Mouse (Mus musculus) limb, embryonic 13.5 days (tissue): Measurements from ENCODE around the gene Dock2. TPM values are rescaled to one million over a fixed set of nuclear protein-coding genes. Genes with fewer than 3 reads are reported as not detected.

Experiments
- ATAC-seq: fragments of 200-750 bp; cut with Nextera tagmentation; 2 replicates; pipeline ENCODE4 v1.8.0; 2017; ENCODE audit warnings: low read depth, moderate number of reproducible peaks, moderate TSS enrichment; ENCODE audit not compliant: low FRiP score
- H3K27ac ChIP-seq: fragments of 300-500 bp; sonication (generic); 2 replicates; pipeline ENCODE4 v1.5.1; 2015; ENCODE audit warnings: inconsistent platforms, mild to moderate bottlenecking, moderate library complexity
- H3K27me3 ChIP-seq: fragments of 300-500 bp; sonication (generic); 2 replicates; pipeline ENCODE4 v1.6.1; 2015; ENCODE audit warnings: mild to moderate bottlenecking, inconsistent platforms
- H3K36me3 ChIP-seq: fragments of 300-500 bp; sonication (generic); 2 replicates; pipeline ENCODE4 v1.6.1; 2015; ENCODE audit warnings: inconsistent platforms, mild to moderate bottlenecking, moderate library complexity
- H3K4me1 ChIP-seq: fragments of 300-500 bp; sonication (generic); 2 replicates; pipeline ENCODE4 v1.6.1; 2015; ENCODE audit warnings: inconsistent platforms
- H3K4me2 ChIP-seq: fragments of 300-500 bp; sonication (generic); replicated peaks from 2 replicates; pipeline ENCODE4 v1.6.1; 2015; ENCODE audit warnings: inconsistent platforms, mild to moderate bottlenecking, moderate library complexity
- H3K4me3 ChIP-seq: fragments of 300-500 bp; sonication (generic); 2 replicates; pipeline ENCODE4 v1.5.1; 2015; ENCODE audit warnings: moderate library complexity, mild to moderate bottlenecking, inconsistent platforms
- H3K9ac ChIP-seq: fragments of 300-500 bp; sonication (generic); 2 replicates; pipeline ENCODE4 v1.6.1; 2015; ENCODE audit warnings: mild to moderate bottlenecking, inconsistent platforms
- H3K9me3 ChIP-seq: fragments of 300-500 bp; sonication (generic); 2 replicates; pipeline ENCODE4 v1.6.1; 2016; ENCODE audit warnings: inconsistent platforms
- WGBS: fragments of 180-500 bp; shearing (Covaris S2); methylation state at CpG from one replicate; pipeline ENCODE4 v1.1.7; 2015; 5-methylcytosine and 5-hydroxymethylcytosine counted together
- polyA plus RNA-seq: library from polyadenylated mRNA; unstranded; fragments of >200 nt; fragmentation: Nextera tagmentation; extraction: Ambion mirVana; gene quantifications from 2 replicates; pipeline ENCODE4 v1.2.1, GENCODE M21; 2015

The Dock2 gene
- polyA plus RNA-seq, 1 experiment from 2014 or later: 1.3 TPM

DNA sequence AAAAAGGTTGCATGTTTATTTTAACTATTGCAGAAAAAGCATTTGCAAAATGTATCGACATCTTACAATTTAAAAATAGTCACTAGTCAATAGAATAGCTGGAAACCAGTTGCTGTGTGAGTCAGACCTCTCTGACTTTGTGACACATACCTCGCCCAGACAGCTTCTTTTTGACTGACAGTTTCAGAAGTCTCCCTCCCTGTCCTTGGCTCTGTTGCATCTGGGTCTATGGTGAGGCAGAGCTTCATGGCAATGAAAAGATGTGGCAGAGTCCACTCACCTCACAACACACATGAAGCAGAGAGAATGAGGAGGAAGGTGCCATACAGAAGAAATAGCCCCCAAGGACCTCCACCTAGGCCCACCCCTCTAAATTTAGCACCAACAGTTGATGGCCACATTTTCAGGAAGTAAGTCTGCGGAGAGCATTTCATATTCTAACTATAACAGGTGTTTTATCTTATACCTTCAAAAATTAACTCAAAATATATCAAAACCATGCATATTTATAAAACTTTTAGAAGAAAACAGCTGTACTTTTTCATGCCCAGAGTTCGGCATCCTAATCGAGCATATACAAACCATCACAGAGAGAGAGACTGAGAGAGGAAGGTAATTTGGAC, 19.8 kb downstream of the Dock2 start:
- 81% methylated on average over 5 of the region's 5 CpGs for WGBS
- Histone ChIP-seq H3K27ac (no peak overlapping the region), H3K4me1 (no peaks in the 10 kb centered on the region), H3K36me3 (no peaks in the 10 kb centered on the region), H3K9ac (no peak overlapping the region), H3K4me3 (no peak overlapping the region), H3K9me3 (peaks cover 3% of the 10 kb centered on the region; the same call in 1 of the 2 replicates), H3K4me2 (no peak overlapping the region), H3K27me3 (no peaks in the 10 kb centered on the region)
- no peak for ATAC-seq

DNA sequence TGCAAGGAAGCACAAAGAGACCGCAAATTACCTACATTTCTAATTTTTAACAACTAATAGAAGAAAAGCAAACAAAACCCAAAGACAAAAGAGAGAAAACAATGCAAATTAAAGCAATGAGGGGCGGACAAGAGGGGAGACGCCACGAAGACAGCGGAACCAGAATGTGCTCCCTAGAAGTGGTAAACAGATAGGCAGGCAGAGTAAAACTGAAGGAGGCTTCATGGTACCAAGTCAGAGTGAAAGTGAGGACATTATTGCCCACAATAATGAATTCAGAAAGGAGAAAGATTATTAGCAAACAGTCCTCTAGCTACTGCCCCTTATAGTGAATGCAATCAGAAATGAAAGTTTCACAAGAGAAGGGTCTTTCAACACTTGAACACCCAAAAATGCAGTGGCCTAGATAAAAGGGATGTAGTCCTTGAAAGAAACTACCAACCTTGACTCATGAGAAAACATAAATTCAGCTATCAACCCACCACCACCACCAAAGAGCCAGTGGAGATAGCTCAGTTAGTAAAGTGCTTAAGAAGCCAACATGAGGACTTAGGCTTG, 21.0 kb downstream of the Dock2 start:
- Histone ChIP-seq H3K27me3 (no peaks in the 10 kb centered on the region), H3K4me1 (no peaks in the 10 kb centered on the region), H3K4me2 (no peak overlapping the region), H3K36me3 (no peaks in the 10 kb centered on the region), H3K27ac (no peak overlapping the region), H3K9ac (no peak overlapping the region), H3K9me3 (peaks cover 3% of the 10 kb centered on the region; the same call in 1 of the 2 replicates), H3K4me3 (no peak overlapping the region)
- ATAC-seq: no peak
- 90% methylated on average over 5 of the region's 5 CpGs for WGBS

DNA sequence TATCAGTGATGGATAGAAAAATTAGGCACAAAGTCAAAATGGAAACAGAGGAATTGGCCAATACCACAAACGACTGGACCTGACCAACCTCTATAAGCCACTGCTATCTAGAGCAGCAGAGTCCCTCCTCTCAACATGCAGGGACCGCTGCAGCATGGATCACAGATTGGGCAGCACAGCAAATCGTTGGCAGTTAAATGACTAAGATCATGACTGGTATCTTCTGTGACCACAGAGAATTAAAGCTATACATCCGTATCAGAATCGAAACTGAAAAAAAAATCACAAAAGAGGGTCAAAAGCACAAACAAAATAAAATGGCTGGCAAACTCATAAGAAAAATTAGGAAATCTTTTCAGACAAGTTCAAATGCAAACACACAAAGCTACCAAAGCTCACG, 21.6 kb downstream of the Dock2 start:
- no peak for ATAC-seq
- Histone ChIP-seq H3K27ac (no peak overlapping the region), H3K9ac (no peak overlapping the region), H3K36me3 (no peaks in the 10 kb centered on the region), H3K27me3 (no peaks in the 10 kb centered on the region), H3K9me3 (peaks cover 3% of the 10 kb centered on the region; the same call in 1 of the 2 replicates), H3K4me2 (no peak overlapping the region), H3K4me1 (no peaks in the 10 kb centered on the region), H3K4me3 (no peak overlapping the region)
- 84% methylated on average over 6 of the region's 6 CpGs for WGBS

DNA sequence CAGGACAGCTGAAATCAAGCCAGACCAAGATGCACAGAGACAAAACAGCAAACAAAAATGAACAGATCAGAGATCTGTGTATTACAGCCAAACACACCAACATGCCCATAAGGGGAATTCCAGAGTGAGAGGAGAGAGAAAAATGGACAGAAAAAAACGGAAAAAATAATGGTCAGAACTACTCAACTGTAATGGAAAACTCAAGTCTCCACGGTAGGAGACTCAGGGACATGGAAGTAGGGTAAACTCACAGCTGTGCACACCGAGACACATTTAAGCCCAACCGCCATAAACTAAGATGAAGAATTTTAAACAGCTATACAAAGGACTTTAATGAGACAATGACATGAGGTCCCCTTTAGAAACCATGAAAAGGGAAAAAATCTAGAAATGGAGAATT, 24.1 kb downstream of the Dock2 start:
- no peaks in the 10 kb centered on the region for H3K9me3 ChIP-seq
- no peak overlapping the region for H3K4me2 ChIP-seq
- no peaks in the 10 kb centered on the region for H3K4me1 ChIP-seq
- H3K27me3 ChIP-seq: no peaks in the 10 kb centered on the region
- ATAC-seq: no peak
- WGBS: 76% methylated on average over 4 of the region's 4 CpGs
- no peak overlapping the region for H3K27ac ChIP-seq
- H3K4me3 ChIP-seq: no peak overlapping the region
- H3K9ac ChIP-seq: no peak overlapping the region
- H3K36me3 ChIP-seq: no peaks in the 10 kb centered on the region

DNA sequence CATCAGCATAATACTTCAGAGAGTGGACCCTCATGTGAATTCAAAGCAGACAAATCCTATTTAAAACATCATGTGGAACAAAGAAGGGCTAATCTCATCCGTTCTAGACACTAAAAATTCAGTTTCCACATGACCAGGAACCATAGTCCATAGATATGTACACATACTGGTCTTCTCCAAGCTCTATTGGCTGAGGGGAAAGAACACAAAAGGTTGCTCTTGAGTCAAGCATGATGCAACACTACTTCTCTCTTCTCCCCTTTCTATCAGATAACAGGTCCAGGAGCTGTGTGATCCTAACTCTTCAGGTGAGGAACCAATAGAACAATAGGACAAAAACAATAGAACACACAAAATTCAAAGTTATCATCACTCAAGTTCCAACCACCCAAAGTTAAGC, 42.6 kb downstream of the Dock2 start:
- 66% methylated on average over 1 of the region's 1 CpGs for WGBS
- Histone ChIP-seq H3K27ac (no peak overlapping the region), H3K4me3 (no peak overlapping the region), H3K9ac (no peak overlapping the region), H3K9me3 (no peaks in the 10 kb centered on the region), H3K4me1 (no peaks in the 10 kb centered on the region), H3K27me3 (no peaks in the 10 kb centered on the region), H3K4me2 (no peak overlapping the region), H3K36me3 (no peaks in the 10 kb centered on the region)
- no peak for ATAC-seq

DNA sequence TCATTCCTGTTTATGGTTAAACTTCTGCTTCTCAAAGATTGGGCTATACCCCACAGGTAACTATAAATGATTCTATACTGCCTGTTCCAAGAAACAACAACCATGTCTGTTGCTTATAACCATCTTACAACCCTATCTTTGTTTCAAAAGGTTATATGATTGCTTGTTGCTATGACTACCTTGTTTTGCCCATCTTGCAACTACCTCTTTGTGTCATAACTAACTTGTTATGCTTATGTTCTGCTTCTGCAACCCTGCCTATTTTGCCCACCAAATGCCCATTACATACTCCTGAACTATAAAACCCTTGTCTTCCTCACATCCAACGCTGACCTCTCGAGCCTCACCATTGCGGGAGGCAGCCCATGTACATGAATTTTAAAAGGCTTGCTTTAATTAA, 43.9 kb downstream of the Dock2 start:
- Histone ChIP-seq H3K4me1 (no peaks in the 10 kb centered on the region), H3K27me3 (no peaks in the 10 kb centered on the region), H3K9ac (no peak overlapping the region), H3K9me3 (no peaks in the 10 kb centered on the region), H3K4me3 (no peak overlapping the region), H3K36me3 (no peaks in the 10 kb centered on the region), H3K4me2 (no peak overlapping the region), H3K27ac (no peak overlapping the region)
- 88% methylated on average over 3 of the region's 3 CpGs for WGBS
- ATAC-seq: no peak

DNA sequence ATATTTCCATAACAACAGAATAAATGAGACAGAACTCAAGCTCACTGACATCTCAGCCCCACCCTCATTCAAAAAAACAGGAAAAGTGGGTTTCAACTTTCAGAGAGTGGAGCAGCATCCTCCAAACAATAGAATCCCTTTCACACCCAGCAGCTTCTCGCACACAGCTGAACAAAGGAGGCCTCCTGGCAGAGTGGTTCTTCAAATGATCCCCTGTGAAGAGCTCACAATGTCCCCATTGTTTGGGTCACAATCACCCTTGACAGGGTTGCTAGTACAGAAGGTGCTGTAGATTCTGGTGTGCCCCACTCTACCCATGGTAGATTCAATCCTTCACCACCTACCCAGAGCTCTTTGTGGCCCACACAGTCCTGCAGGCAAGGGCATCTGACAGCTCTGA, 44.7 kb downstream of the Dock2 start:
- ATAC-seq: no peak
- H3K9ac ChIP-seq: no peak overlapping the region
- H3K9me3 ChIP-seq: no peaks in the 10 kb centered on the region
- no peak overlapping the region for H3K4me3 ChIP-seq
- WGBS: 58% methylated on average over 1 of the region's 1 CpGs
- no peak overlapping the region for H3K4me2 ChIP-seq
- H3K36me3 ChIP-seq: no peaks in the 10 kb centered on the region
- H3K4me1 ChIP-seq: no peaks in the 10 kb centered on the region
- no peaks in the 10 kb centered on the region for H3K27me3 ChIP-seq
- H3K27ac ChIP-seq: no peak overlapping the region

DNA sequence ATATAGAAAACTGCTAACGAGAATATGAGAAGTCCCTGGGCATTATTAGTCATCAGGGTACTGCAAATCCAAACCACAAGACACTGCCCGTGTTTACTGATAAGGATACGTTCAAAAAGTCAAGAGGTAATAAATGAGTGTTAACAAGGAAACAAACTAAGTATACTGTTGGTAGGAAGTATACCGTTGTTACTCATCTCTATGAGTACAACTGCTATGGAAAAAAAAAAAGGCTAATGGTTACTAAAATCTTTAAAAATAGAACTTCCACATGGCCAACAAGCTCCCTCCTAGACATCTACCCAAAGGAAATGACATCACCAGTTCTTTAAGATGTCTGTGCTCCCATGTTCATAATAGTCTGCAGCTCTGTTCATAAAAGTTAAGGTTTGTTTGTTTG, 46.5 kb downstream of the Dock2 start:
- no peak overlapping the region for H3K4me3 ChIP-seq
- no peak overlapping the region for H3K4me2 ChIP-seq
- no peaks in the 10 kb centered on the region for H3K4me1 ChIP-seq
- H3K9ac ChIP-seq: no peak overlapping the region
- no peaks in the 10 kb centered on the region for H3K36me3 ChIP-seq
- no peaks in the 10 kb centered on the region for H3K9me3 ChIP-seq
- 76% methylated on average over 4 of the region's 4 CpGs for WGBS
- no peak for ATAC-seq
- no peak overlapping the region for H3K27ac ChIP-seq
- H3K27me3 ChIP-seq: no peaks in the 10 kb centered on the region

DNA sequence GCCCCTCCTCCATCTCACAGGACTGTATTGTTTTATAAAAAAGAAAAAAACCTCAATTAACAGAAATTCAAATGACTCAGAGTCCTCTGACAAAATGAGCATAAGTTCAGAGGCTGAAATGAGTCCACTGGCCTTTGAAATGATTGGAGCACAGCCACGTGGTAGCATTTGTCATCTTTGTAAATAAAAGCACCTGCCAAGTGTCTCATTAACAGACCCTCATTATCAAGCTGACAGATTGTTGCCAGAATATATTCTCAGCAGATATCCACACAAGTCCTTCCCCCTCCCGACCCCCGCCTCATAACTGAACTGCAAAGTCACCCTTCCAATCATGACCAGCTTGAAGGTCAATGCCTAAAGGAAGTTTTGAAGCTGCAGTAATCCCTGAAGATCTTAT, 49.7 kb downstream of the Dock2 start:
- no peak for ATAC-seq
- WGBS: 57% methylated on average over 3 of the region's 3 CpGs
- Histone ChIP-seq H3K4me2 (no peak overlapping the region), H3K4me3 (no peak overlapping the region), H3K27ac (no peak overlapping the region), H3K9me3 (no peaks in the 10 kb centered on the region), H3K4me1 (no peaks in the 10 kb centered on the region), H3K36me3 (no peaks in the 10 kb centered on the region), H3K27me3 (0 out of 2 replicates have a peak, but pooled peaks cover 3% of the 10 kb centered on the region), H3K9ac (no peak overlapping the region)

DNA sequence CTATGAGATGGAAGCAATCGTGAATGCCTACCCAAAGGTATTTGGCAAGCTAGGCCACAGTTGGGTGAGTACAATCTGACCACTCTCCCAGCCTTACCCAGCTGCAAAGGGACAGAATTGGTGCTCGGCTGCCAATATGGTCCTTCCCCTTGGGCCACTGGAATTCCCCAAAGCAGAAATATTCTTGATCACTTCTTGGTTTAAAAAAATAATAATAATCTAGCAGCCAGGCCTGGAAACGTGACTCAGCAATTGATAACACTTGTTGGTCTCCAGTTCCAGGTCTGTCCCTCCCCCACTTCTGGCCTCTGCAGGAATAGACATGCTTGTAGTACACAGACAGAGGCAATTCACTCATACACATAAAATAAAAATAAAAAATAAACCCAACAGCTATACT, 56.2 kb downstream of the Dock2 start:
- ATAC-seq: no peak
- no peak overlapping the region for H3K4me3 ChIP-seq
- no peaks in the 10 kb centered on the region for H3K36me3 ChIP-seq
- no peak overlapping the region for H3K9ac ChIP-seq
- H3K27ac ChIP-seq: no peak overlapping the region
- 71% methylated on average over 3 of the region's 3 CpGs for WGBS
- 0 out of 2 replicates have a peak, but pooled peaks cover 3% of the 10 kb centered on the region for H3K27me3 ChIP-seq
- H3K4me1 ChIP-seq: no peaks in the 10 kb centered on the region
- no peaks in the 10 kb centered on the region for H3K9me3 ChIP-seq
- no peak overlapping the region for H3K4me2 ChIP-seq

DNA sequence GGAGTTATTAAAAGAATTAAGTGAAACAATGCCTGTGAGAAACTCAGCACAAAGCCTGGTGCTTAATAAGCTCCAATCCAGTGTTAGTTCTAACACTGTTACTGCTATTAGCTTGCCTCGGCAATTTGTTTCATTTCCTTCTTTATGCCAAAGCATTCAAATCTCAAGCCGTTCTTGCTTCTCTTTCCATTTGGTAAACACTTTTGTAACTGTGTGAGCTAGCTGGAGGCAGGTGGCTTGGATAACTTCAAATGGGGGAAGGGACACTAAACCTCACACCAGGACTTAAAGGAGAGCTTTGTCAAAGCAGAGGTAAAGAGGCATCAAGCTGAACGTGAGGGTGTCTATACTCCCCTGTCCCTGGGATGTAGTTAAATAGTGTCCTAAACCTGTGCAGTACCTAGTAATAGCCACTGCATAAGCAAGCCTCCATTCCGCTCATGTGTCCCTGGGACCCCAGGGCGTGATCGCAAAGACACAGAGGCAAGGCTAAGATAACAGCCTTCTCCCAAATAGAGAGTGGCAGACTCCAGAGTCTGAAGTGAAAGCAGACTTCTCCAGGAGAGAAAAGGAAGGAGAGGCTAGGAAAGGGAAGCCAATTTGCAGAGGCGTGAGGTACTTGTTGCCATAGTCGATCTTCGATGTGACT, 56.9 kb downstream of the Dock2 start:
- Histone ChIP-seq H3K27ac (no peak overlapping the region), H3K9me3 (no peaks in the 10 kb centered on the region), H3K4me1 (no peaks in the 10 kb centered on the region), H3K36me3 (no peaks in the 10 kb centered on the region), H3K27me3 (0 out of 2 replicates have a peak, but pooled peaks cover 3% of the 10 kb centered on the region), H3K4me3 (no peak overlapping the region), H3K9ac (no peak overlapping the region), H3K4me2 (no peak overlapping the region)
- 82% methylated on average over 9 of the region's 9 CpGs for WGBS
- ATAC-seq: no peak

DNA sequence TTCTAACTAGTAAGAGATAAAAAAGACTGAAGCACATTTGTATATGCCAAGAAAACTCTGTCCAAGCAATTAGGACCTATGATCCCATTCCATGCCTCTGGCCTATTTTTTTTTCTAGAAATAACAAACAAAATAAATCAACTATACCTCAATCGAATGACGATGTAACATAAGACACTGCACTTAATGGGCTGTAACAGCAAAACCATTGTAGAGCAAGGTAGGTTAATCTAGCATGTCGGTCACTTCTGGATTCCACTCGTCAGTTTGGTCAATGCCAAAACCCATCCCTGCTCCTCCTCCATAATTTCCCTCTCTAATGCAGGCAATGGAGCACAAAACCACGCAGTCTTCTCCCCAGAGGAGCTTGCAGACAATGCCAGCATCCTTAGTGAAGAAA, 70.3 kb downstream of the Dock2 start:
- Histone ChIP-seq H3K4me3 (no peak overlapping the region), H3K9ac (no peak overlapping the region), H3K27ac (no peak overlapping the region), H3K27me3 (no peaks in the 10 kb centered on the region), H3K9me3 (no peaks in the 10 kb centered on the region), H3K36me3 (no peaks in the 10 kb centered on the region), H3K4me1 (no peaks in the 10 kb centered on the region), H3K4me2 (no peak overlapping the region)
- no peak for ATAC-seq
- WGBS: 79% methylated on average over 5 of the region's 5 CpGs

DNA sequence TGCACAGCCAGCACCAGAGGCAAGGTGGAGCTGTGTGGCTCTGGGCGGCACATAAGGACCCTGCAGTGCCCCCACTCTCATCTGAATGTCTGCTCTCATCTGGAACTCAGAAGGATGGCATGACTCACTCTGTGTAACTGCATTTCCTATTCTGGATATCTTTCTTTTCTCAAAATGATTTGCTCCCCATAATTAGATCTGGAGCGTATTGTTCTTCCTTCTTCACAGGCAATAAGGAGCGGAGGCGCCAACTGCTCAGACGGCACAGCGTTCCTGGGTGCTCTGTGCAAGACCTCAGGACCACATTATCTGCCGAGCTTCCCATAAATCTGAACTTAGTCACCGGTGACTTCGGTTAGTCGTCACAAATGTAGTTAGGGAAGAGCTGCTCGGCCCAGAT, 75.4 kb downstream of the Dock2 start:
- H3K27me3 ChIP-seq: no peaks in the 10 kb centered on the region
- no peaks in the 10 kb centered on the region for H3K36me3 ChIP-seq
- no peaks in the 10 kb centered on the region for H3K9me3 ChIP-seq
- no peak overlapping the region for H3K27ac ChIP-seq
- H3K9ac ChIP-seq: no peak overlapping the region
- no peaks in the 10 kb centered on the region for H3K4me1 ChIP-seq
- H3K4me3 ChIP-seq: no peak overlapping the region
- H3K4me2 ChIP-seq: no peak overlapping the region
- no peak for ATAC-seq
- WGBS: 82% methylated on average over 11 of the region's 11 CpGs
